Mouse (Mus musculus) adrenal gland, postnatal 14 days (tissue): ENCODE measurements around the gene Tubgcp2. TPM values are rescaled to one million over a fixed set of nuclear protein-coding genes. Genes with fewer than 3 reads are reported as not detected.

ENCODE experiments used
- DNase-seq: peaks from one replicate; pipeline ENCODE4 v3.0.0; 2021; ENCODE audit warnings: mixed read lengths
- total RNA-seq: library from RNA; stranded (reverse); gene quantifications from 2 replicates; pipeline ENCODE4 v1.2.3, GENCODE M21; 2021

The Tubgcp2 gene
- total RNA-seq, 1 experiment from 2014 or later: 28.0 TPM

GRCm38 (mm10) chr7:139979011-139979719 lies 57.3 kb downstream of the Tubgcp2 start:
- peak; percentile 34 for DNase-seq

DNA sequence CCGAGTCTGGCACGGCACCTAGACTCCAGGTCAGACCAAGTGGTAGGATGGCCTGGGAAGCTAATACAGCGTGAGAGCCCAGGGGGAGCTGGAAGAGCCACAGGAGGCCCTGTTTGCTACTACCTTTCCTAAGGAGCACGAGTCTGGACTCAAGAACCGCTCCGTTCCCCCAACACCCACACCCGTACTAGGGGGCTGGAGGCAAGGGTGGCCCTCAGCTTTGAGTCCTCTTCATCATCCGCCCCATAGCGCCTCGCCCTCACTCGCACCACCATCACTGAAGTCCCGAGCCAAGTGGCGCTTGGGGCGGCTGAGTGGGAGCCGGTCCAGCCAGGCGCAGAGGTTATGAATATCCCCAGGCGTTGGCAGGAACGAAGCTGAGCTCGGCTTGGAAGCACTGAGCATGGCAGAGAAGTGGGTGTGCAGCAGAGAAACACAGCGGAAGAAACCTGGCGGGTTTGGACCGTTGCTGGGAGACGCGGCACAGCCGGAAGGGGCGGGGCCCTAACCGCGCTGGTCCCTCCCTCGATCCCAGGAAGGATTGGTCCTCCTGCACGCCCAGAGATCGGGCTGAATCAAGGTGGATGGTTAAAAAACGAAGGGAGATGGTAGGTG lies 58.1 kb downstream of the Tubgcp2 start, which contains the start of gene 6430531B16Rik:
TSS of gene 6430531B16Rik (minus strand) at position 478 of the 615 bp plus-strand sequence.
- DNase-seq: peak; percentile 93

GRCm38 (mm10) chr7:139975471-139975870 lies 61.0 kb downstream of the Tubgcp2 start:
- DNase-seq: no peak

DNA sequence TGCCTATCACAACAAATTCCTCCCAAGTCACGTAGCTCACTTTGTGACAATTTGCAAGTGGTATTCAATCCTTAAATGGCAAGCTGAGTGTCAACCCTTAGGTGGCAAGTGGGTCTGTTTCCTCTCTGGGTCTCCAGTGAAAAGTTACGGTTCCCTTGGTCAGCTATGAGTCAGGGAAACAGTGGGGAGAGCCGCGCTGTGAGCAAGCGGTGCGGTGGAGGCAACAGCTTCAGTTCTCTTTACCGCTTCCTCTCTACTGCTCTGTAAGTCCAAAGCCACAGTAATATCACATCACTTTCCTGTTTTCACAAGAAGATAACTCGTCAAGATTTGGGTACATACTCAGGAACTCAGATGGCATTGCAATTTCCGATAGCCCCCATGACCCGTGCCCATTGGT lies 62.2 kb downstream of the Tubgcp2 start:
- no peak for DNase-seq

GRCm38 (mm10) chr7:139972923-139973331 lies 63.5 kb downstream of the Tubgcp2 start:
- DNase-seq: no peak

DNA sequence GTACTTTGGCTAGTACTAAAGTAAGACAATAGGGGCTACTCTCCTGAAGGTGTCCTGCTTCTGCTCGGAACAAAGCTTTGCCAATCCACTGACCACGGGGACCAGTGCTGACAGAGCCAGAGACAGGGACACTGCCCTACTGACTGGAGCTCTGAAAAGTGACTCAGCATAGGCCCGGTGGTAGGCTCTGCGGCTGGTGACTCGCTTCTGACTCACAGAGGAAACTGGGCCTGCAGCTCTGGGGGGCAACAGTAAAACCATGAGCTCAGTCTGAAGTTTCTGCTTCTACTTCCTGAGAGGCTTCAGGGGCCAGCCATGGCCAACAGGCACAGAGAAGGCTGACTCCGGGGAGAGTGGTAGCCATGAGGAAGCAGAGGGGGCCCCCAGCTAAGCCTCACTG lies 65.0 kb downstream of the Tubgcp2 start:
- DNase-seq: peak; percentile 67

GRCm38 (mm10) chr7:139970979-139971378 lies 65.5 kb downstream of the Tubgcp2 start:
- no peak for DNase-seq

GRCm38 (mm10) chr7:139970216-139970919 lies 66.1 kb downstream of the Tubgcp2 start:
- DNase-seq: no peak

GRCm38 (mm10) chr7:139969348-139970130 lies 66.9 kb downstream of the Tubgcp2 start:
- DNase-seq: peak; percentile 88

- no peak for DNase-seq
Observed at GRCm38 (mm10) chr7:139968428-139968827, 68.0 kb downstream of the Tubgcp2 start.

- no peak for DNase-seq
Observed at GRCm38 (mm10) chr7:139967175-139967574, 69.3 kb downstream of the Tubgcp2 start.

GRCm38 (mm10) chr7:139963814-139964213 lies 72.7 kb downstream of the Tubgcp2 start:
- no peak for DNase-seq

DNA sequence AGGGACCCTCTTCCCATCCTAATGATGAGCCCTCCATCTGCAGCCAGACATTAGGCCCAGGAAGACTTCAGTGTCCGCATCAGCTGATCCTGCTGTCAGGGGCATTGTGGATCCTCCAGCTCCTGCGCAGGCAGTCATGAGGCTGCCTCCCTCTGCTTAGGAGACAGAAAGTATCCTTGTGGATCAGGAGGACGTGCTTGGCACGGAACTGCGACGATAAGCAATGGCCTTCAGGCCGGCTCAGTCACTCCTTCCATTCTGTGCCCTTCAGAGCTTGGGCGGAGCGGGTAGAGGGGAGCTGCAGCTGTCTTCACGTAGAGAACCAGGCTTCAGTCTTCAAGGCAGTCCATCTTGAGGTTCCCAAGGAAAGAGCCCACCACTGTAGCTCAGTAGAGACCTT lies 75.3 kb downstream of the Tubgcp2 start:
- peak; percentile 86 for DNase-seq

GRCm38 (mm10) chr7:139957958-139958357 lies 78.5 kb downstream of the Tubgcp2 start:
- peak; percentile 73 for DNase-seq

DNA sequence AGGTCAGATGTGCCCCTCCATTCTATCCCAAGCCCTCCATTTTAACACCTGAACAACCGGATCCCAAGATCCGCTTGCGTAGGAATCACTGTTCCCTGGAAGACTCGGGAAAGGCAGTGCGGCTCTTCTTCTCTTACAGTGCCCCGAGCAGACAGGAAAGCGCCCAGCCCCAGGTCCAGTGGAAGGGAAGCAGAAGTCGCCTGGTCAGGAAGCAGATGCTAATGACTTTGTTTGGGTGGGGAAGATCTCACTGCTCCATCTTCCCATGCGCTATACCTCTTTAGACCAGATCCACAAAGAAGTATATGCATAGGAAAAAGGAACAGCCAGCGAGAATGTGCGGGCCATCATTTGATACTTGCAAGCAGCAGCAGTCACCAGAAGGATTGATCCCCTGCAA lies 79.0 kb downstream of the Tubgcp2 start:
- no peak for DNase-seq

- DNase-seq: peak; percentile 2
Observed at GRCm38 (mm10) chr7:139956658-139957057, 79.8 kb downstream of the Tubgcp2 start.

- DNase-seq: no peak
Observed at GRCm38 (mm10) chr7:139955505-139955904, 81.0 kb downstream of the Tubgcp2 start.

DNA sequence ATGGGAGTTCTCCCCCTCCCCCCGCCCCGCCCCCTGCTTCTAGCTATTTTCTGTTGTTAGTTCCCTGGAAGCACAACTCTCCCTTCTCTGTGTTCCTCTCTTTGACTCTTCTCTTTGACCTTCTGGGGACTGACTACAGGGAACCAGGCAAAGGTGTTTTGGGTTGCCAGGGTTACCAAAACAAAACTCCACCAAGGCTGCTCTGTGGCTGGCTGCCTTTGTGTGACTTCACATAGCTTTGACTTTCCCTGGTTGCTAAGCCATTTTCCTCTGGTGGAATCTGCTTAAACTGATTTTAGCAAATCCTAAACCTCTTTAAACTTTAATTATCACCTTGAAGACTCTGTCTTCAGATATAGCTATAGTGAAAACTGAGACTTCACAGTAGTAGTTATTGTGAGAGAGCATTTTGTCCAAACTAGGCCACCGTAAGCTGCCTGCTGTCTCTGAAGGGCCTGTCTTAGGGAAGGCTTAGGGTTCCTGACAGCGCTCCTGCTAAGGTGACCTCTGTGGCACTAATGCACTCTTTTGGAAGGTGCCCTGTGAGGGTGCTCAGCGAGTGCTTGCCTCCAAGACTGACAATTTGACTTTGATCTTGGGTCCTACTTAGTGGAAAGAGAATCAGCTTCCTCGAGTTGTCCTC lies 84.4 kb downstream of the Tubgcp2 start:
- peak; percentile 18 for DNase-seq

- peak; percentile 44 for DNase-seq
Observed at GRCm38 (mm10) chr7:139951079-139951478, 85.4 kb downstream of the Tubgcp2 start.

GRCm38 (mm10) chr7:139950283-139950971 lies 86.0 kb downstream of the Tubgcp2 start:
- DNase-seq: peak; percentile 79

- DNase-seq: peak; percentile 78
Observed at GRCm38 (mm10) chr7:139949893-139950282, 86.6 kb downstream of the Tubgcp2 start.
